Mouse (Mus musculus) cerebral cortex, adult 2 months (tissue): ENCODE results near the gene Stx16.

ENCODE experiments used
- WGBS: fragments of 180-500 bp; shearing (Covaris S2); methylation state at CpG from one replicate; pipeline ENCODE4 v1.1.7; 2018; 5-methylcytosine and 5-hydroxymethylcytosine counted together

Stx16 gene

DNA sequence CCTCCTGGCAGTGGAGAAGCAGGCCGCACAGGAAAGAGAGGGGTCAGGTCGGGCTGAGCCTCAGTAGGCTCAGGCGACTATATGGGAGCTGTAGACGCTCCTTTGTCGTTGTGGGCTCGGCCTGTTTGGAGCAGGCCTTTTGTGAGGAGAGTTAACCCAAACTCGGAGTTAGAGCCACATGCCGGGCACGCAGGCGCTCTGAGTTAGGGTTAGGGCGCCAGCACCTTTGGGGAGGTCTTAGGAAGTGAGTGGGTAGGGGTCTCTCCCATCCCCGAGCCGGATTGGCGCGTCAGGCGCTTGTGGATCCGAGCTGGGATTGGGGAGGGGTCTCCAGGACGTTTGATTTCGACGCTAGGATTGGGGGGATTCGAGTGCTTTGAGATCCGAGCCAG lies 321 bp downstream of the Stx16 start:
- under 1% methylated on average over 22 of the region's 22 CpGs for WGBS

DNA sequence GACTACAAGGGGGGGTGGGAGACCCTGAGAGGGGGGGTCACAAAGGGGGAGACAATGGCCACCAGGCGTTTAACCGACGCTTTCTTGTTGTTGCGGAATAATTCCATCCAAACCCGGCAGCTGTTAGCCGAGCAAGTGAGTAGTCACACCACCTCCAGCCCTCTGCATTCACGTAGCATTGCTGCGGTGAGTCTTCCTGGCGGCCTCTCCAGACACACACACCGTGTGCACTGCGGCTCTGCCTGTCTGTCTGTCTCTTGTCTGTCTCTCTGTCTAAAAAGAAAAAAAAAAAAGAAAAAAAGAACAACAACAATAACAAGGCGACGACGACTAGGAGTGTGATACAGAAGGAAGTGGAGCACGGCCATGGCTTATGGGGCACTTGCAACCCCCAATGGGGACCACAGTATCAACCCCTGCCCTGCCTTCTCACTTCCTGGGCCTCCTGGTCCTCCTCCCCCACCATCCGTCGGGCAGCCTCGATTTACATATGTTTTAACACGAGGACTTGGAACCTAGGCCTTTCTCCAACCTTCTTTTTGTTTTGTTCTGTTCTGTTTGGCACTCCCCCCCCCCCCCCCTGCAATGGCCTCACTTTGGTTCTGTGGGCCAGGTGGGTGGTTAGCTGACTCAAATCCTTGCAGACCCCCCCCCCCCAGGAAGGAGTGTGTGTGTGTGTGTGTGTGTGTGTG lies 1.0 kb downstream of the Stx16 start:
- 2% methylated on average over 19 of the region's 19 CpGs for WGBS

- WGBS = 12% methylated on average over 11 of the region's 11 CpGs
Observed at GRCm38 (mm10) chr2:174077776-174078338, 1.7 kb downstream of the Stx16 start.

DNA sequence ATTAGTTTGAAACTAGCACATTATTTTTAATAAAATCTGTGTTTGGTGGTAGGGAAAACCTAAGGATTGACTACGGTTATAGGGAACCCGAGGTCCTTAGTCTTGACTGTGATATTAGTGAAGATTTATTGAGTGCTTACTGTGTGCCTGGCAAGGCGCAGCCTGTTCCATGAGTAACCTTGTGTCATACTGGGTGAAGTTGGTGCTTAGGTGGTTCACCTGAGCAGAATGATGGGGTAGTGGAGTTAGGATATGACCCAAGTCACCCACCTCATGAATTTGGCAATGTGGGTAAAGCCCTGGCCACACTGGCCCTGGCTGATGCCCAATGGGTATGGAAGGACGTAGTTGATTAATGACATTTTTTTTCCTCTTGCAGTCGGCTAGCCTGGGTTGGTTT lies 5.7 kb downstream of the Stx16 start:
- WGBS = 89% methylated on average over 5 of the region's 5 CpGs

DNA sequence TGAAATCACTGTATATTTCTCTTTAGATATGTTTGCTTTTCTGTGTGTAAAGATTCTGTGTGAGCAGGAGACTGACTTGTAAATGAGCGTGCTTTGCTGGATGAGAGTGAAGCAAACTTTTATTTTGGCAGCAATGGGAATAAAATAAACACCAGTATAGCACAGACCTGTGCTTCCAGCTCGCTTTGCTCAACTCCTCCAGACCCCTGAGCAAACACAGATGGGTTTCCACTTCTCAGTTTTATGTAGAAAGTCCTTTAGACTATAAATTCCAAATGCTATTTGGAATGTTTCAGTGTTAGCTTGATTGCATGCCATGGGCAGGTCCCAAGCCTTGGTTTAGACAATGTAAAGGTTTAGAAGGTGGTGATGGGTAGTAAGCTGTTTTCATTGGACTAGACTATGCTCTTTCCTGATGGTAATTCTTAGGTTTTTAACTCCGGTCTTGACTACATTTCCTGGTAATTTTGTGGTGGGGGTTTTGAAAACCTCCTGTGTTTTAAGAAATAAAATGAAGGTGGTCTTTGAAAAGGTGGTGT lies 6.3 kb downstream of the Stx16 start:
- 72% methylated on average over 3 of the region's 3 CpGs for WGBS

DNA sequence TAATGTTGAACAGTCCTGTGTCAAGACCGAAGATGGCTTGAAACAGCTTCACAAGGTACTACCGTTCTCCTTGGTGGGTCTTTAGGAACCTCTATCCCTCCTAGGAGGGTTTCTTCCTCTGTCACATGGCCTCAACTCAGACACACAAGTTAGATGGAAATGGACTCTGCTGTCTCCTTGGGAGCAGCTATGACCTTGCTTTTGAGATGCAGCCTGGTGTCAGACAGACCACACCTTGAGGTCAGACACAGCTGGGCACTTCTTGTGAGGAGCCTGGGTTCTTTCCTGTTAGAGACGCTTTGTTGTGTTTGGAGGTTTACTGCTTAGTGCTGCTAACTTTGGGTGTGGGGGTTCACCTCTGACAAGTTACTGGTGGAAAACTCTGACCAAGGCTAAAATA lies 19.0 kb downstream of the Stx16 start:
- 91% methylated on average over 3 of the region's 3 CpGs for WGBS

GRCm38 (mm10) chr2:174102399-174102798 lies 26.3 kb downstream of the Stx16 start:
- 93% methylated on average over 7 of the region's 7 CpGs for WGBS

GRCm38 (mm10) chr2:174103527-174103926 lies 27.4 kb downstream of the Stx16 start:
- WGBS = 71% methylated on average over 4 of the region's 4 CpGs

- WGBS = 90% methylated on average over 3 of the region's 3 CpGs
Observed at GRCm38 (mm10) chr2:174107375-174107774, 31.3 kb downstream of the Stx16 start.

DNA sequence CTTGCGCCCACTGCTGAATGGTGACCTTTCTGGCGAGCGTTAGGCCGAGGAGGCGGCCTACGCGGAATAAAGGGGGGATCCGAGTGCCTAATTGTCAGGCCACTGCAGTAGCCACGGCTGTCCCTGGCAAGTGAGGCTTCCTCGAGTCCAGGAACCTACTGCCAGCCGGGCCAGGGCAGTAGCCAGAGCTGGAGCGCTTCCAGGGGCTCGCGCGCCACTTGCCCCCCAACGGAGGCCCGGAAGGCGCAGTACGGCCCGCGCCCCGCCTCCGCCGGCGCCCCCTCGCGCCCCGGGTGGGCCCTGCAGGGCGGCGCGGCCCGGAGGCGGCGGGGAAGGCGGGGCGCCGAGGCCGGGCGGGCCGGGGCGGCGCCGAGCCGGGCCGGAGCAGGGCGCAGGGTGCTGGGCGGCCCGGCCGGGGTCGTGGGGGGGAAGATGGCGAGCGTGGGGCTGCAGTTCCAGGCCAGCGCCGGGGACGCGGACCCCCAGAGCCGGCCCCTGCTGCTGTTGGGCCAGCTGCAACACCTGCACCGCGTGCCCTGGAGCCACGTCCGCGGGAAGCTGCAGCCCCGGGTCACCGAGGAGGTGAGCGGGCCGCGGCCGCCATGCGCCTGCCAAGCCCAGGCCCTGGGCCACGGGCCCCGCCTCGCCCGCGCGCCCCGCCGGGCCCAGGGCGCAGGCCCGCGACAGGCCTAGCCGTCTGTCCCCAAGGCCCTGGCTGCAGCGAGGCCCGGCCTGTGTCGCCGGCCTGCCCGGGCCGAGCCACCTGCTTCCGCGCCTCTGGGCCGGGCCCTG lies 34.1 kb downstream of the Stx16 start, which contains the start of gene Npepl1:
Npepl1 (plus strand) TSS at position 359 of the 792 bp plus-strand sequence.
- 11% methylated on average over 87 of the region's 90 CpGs for WGBS

DNA sequence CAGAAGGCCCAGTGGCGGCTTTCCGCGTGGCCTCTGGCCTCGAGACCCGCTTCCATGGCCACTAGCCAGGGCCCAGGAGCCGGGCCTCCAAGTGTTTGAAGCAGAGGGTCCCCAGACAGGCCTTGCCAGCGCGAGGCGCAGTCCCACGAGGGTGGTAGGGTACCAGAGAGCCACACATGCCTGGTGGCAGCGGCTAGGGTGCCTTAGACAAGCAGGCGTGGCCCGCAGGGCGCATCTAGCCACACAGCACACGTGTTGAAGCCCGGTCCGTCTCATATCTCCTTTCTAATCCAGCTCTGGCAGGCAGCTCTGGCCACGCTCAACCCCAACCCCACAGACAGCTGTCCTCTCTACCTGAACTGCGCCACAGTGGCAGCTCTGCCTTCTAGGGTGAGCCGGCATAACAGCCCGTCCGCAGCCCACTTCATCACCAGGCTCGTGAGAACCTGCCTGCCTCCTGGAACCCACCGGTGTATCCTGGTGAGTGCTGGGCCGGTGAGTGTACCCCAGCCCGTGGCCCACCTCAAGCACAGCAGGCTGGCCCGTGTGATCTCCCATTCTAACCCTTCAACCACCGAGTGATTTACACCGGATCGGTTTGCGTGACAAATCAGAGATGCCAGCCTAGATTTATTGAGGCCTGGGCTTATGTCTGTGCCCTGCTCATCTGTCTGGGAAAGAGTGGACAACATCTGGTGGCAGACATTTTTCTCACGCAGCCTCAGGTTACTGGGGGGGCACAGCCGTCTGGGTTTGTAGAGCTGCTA lies 34.9 kb downstream of the Stx16 start:
- 73% methylated on average over 33 of the region's 33 CpGs for WGBS

DNA sequence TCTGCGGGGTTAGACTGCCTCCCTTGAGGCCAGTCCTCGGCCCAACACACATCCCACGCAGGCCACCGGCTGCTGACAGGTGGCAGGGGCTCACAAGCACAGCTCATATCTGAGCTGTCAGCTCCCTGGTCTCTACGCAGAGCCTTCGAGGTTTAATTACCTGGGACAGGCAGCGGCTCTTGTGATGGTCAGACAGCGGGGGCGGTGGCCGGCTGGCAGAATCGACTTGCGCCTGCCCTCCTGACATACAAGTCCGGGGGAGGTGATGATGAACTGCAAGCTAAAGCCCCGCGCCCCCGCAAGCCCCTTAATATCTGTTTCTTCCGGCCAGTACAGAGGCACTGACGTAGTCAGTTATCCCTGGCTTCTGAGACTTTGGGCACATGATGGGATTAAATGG lies 36.8 kb downstream of the Stx16 start:
- WGBS = 96% methylated on average over 18 of the region's 18 CpGs

GRCm38 (mm10) chr2:174114148-174114864 lies 38.2 kb downstream of the Stx16 start:
- WGBS = 77% methylated on average over 12 of the region's 12 CpGs

GRCm38 (mm10) chr2:174116929-174117328 lies 40.8 kb downstream of the Stx16 start:
- 91% methylated on average over 16 of the region's 16 CpGs for whole genome bisulfite sequencing

DNA sequence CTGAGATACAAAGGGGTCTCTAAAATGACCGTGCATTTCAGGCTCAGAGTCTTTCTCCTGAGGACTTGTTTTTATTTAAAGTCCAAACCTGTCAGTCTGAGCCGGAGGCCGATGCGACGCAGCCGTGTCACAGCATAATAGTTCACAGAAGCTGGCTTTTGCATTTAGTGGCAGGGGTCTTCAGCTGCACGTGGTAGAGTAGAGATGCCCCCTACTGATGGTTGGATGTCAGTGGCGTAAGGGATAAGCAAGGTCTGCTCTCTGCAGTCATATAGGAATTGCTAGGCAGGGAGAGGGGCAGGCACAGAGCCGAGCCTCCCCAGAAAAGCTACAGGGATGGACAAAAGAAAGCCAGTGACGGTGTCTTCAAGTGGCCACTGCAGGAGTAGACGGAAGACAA lies 42.0 kb downstream of the Stx16 start:
- WGBS = 84% methylated on average over 11 of the region's 11 CpGs

- 96% methylated on average over 11 of the region's 11 CpGs for WGBS
Observed at GRCm38 (mm10) chr2:174119259-174119658, 43.2 kb downstream of the Stx16 start.

DNA sequence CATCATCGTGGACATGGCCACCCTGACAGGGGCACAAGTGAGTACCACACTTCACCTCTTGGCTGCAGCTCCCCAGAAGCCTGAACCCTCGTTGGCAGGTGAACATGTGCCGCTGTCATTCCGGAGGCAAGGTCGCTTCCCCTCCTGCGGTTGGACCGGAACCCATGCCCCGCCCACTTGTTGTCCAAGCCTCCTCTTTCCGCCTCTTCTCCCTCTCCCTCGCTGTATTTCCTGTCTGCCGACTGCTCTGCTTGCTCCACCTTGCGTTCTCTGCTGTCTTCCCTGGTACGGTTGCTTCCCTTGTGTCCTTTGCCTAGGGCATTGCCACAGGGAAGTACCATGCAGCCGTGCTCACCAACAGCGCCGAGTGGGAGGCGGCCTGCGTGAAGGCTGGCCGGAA lies 44.5 kb downstream of the Stx16 start:
- 95% methylated on average over 19 of the region's 19 CpGs for WGBS

DNA sequence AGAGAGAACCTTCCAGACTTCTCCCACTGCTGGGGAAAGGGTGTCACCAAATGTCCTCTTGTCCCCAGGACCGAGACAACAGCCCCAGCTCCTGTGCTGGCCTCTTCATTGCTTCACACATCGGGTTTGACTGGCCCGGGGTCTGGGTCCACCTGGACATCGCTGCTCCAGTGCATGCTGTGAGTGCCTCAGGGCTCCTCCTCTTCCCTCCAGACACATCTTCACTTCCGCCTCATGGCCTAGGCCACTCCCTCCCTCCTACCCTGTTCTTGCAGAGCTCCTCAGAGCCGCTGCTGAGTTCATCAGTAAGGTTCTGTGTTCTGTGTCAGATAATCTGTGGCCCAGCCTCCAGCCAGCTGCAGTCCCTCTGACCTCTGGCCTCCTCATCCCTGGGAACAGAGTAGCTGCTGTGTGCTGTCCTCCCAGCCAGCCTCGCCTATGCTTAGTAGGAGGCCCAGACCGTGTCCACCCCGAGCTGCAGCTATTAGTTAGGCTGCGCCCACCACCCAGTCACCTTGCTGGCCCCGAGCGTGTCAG lies 45.4 kb downstream of the Stx16 start:
- WGBS = 89% methylated on average over 12 of the region's 12 CpGs

DNA sequence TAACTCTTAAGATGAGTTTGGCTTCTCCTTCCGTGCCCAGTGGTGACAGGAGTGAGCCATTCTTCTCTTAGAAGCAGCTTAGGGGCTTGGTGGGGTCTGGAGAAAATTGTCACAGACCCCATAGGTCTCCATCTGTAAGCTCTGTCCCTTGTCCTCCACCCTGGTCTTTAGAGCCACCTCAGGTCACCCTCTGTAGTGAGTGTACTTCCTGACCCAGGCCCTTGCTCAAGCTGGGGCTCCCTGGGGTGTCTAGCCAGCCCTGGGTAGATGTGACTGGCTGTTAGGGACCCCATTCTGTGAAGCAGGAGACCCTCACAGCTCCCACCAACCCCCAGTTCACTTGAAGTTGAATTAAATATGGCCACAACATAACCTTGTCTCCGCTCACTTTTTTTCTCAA lies 46.2 kb downstream of the Stx16 start:
- WGBS = 95% methylated on average over 2 of the region's 2 CpGs

DNA sequence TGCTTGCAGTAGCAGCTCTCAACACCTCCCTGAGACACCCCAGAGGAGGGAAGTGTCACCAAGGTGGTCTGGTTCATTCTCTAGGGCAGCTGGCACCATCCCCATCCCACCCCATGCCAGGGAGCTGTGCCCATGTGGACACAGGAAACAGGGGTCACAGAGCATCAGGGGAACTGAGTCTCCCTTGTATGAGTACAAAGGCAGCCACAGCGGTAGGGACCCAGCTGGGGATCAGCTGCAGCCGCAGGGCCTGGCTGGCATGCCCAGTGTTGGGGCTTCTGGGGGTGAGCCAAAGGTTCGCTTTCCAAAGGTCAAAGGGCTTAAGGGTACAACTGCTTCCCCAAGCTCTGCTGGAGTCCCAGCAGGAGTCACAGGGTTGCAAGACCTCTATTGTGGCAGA lies 47.6 kb downstream of the Stx16 start:
- WGBS = 86% methylated on average over 3 of the region's 3 CpGs
